Mouse (Mus musculus) kidney, adult 2 months (tissue): ENCODE data around the gene Sin3a. TPM values are rescaled to one million over a fixed set of nuclear protein-coding genes. Genes with fewer than 3 reads are reported as not detected.

Experiments used
- DNase-seq: peaks from one replicate; pipeline ENCODE4 v3.0.0; 2021
- H3K27ac ChIP-seq: fragments of 200-500 bp; 2 replicates; pipeline ENCODE4 v1.5.1; 2012; ENCODE audit warnings: low read depth, low read length, control low read depth, inconsistent platforms; ENCODE audit not compliant: insufficient read depth
- H3K27me3 ChIP-seq: fragments of 200-500 bp; replicated peaks from 2 replicates; pipeline ENCODE4 v1.6.1; 2012; ENCODE audit warnings: mild to moderate bottlenecking, moderate library complexity, low read length, inconsistent platforms; ENCODE audit not compliant: control insufficient read depth, insufficient read depth
- H3K36me3 ChIP-seq: fragments of 200-500 bp; 2 replicates; pipeline ENCODE4 v1.6.1; 2012; ENCODE audit warnings: mild to moderate bottlenecking, moderate library complexity, low read length, inconsistent platforms; ENCODE audit not compliant: control insufficient read depth, insufficient read depth
- H3K4me1 ChIP-seq: fragments of 200-500 bp; 2 replicates; pipeline ENCODE4 v1.6.1; 2011; ENCODE audit warnings: low read length; ENCODE audit not compliant: control insufficient read depth, insufficient read depth
- H3K4me3 ChIP-seq: fragments of 200-500 bp; 2 replicates; pipeline ENCODE4 v1.5.1; 2011; ENCODE audit warnings: mild to moderate bottlenecking, low read depth, low read length, control low read depth; ENCODE audit not compliant: insufficient read depth
- CTCF ChIP-seq: fragments of 200-500 bp; conservative IDR thresholded peaks from 2 replicates; pipeline ENCODE4 v1.5.1; 2011; ENCODE audit warnings: low read depth, mild to moderate bottlenecking, control low read depth, low read length, moderate library complexity, mixed read lengths; ENCODE audit not compliant: insufficient read depth, insufficient read length
- POLR2A ChIP-seq: fragments of 200-500 bp; IDR thresholded peaks from one replicate; pipeline ENCODE4 v1.6.1; 2011; ENCODE audit warnings: low read depth, low read length, control low read depth
- WGBS: fragments of 180-500 bp; shearing (Covaris S2); methylation state at CpG from one replicate; pipeline ENCODE4 v1.1.7; 2018; 5-methylcytosine and 5-hydroxymethylcytosine counted together
- polyA plus RNA-seq: library from polyadenylated mRNA; depleted of rRNA; stranded (reverse); fragments of >200 nt; gene quantifications from 2 replicates; pipeline ENCODE4 v1.2.3, GENCODE M21; 2012

The Sin3a gene
- polyA plus RNA-seq, 1 experiment = 70.1 TPM

DNA sequence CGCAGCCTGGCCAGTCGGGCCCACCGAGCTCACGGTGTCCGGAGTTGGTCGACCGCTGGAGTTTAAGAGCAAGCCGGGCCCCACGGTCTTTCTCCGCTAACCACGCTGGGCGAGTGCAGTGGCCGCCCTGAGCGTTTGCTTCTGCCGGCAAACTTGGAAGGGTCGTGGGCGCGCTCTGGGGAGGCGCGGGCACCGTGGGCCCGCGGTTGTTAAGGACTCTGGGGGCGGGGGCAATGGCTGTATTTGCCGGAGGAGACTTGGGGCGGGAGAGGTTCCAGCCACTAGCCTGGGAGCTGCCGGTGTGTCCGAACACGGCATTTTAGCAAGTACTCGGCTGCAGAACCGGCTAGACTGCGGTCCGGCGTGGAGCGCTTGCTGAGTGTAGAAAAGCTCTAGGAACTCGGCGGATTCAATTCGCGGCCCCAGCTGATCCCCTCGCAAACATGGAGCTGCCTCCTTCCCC is 717 bp downstream of the Sin3a start:
- TF ChIP-seq POLR2A (no peak), CTCF (no peak)
- no peaks in the 10 kb centered on the region for H3K27me3 ChIP-seq
- DNase-seq = no peak
- whole genome bisulfite sequencing = under 1% methylated on average over 40 of the region's 40 CpGs
- peak overlapping the region; percentile 98 for H3K4me3 ChIP-seq
- H3K4me1 ChIP-seq = peaks cover 25% of the 10 kb centered on the region
- peak overlapping the region; percentile 95 for H3K27ac ChIP-seq
- no peaks in the 10 kb centered on the region for H3K36me3 ChIP-seq

GRCm38 (mm10) chr9:57072989-57073789 is 1.3 kb downstream of the Sin3a start:
- Histone ChIP-seq H3K36me3 (no peaks in the 10 kb centered on the region), H3K4me3 (peak overlapping the region; percentile 98), H3K27ac (peak overlapping the region; percentile 95), H3K4me1 (peaks cover 23% of the 10 kb centered on the region), H3K27me3 (no peaks in the 10 kb centered on the region)
- under 1% methylated on average over 52 of the region's 54 CpGs for WGBS
- peak; percentile 100 for DNase-seq
- TF ChIP-seq CTCF (peak; percentile 41), POLR2A (peak; percentile 47)

DNA sequence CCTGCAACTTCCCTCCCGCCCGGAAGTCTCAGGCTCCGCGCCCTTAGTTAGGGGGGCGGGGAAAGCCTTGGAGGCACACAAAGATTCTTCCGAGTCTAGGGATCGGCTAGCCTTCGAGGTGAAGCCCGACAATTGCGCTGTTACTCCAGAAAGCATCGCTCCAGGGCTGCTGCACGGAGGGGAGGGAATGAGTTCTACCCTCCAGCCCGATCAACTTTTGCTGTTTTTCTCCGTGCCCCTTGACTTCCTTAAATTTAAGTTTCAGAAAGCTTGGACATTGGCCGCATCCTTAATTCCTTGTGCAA is 1.9 kb downstream of the Sin3a start:
- no peaks in the 10 kb centered on the region for H3K27me3 ChIP-seq
- H3K4me1 ChIP-seq = peaks cover 20% of the 10 kb centered on the region; the same call in 1 of the 2 replicates
- no peak for DNase-seq
- 0% methylated on average over 14 of the region's 15 CpGs for WGBS
- peak overlapping the region; percentile 84 for H3K27ac ChIP-seq
- H3K36me3 ChIP-seq = no peaks in the 10 kb centered on the region
- TF ChIP-seq POLR2A = peak; percentile 22
- no peak for TF ChIP-seq CTCF
- H3K4me3 ChIP-seq = peak overlapping the region; percentile 57

- no peaks in the 10 kb centered on the region for H3K36me3 ChIP-seq
- H3K4me3 ChIP-seq = peak overlapping the region; percentile 57
- DNase-seq = peak; percentile 48
- H3K4me1 ChIP-seq = peaks cover 20% of the 10 kb centered on the region; the same call in 1 of the 2 replicates
- WGBS = 2% methylated on average over 21 of the region's 21 CpGs
- H3K27me3 ChIP-seq = no peaks in the 10 kb centered on the region
- TF ChIP-seq CTCF (peak; percentile 45), POLR2A (no peak)
- peak overlapping the region; percentile 84 for H3K27ac ChIP-seq
These were observed 2.5 kb downstream of the Sin3a start for GRCm38 (mm10) chr9:57074171-57074821.

DNA sequence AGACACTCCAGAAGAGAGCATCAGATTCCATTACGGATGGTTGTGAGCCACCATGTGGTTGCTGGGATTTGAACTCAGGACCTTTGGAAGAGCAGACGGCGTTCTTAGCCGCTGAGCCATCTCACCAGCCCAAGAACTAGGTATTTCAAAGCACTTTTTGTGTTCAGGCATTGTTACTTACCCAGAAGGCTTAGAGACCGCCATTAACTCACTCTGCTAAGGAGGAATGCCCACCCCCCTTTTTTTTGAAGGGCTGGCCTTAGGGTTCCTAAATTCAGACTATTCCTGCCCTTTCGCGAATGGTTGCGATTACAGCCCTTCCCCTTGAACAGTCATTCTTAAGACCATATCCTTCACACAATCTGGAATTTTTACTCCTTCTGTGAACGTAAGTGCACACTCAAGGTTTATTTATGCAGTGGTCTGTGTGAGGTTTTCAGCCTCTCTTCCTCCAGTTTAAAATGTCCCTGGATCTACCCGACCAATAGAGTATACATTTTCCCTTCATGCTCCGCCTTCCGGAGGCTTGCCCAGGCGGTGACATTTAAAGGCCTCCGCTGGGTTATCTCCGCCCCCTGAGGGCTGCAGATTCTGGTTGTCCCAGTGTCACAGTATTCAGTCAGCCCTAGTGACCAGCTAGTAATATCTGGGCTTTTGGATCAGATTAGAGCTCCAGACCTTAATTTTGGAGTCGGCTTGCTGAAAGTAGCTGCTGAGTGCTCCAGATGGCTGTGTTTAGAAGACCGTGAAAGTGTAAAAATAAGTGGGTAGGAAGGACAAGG is 3.2 kb downstream of the Sin3a start:
- Histone ChIP-seq H3K4me3 (peak overlapping the region; percentile 46), H3K27me3 (no peaks in the 10 kb centered on the region), H3K27ac (peak overlapping the region; percentile 84), H3K36me3 (no peaks in the 10 kb centered on the region), H3K4me1 (peaks cover 17% of the 10 kb centered on the region; the same call in 1 of the 2 replicates)
- DNase-seq = peak; percentile 86
- TF ChIP-seq CTCF (no peak), POLR2A (no peak)
- WGBS = 4% methylated on average over 17 of the region's 17 CpGs

- under 1% methylated on average over 43 of the region's 43 CpGs for WGBS
- peak; percentile 99 for DNase-seq
- Histone ChIP-seq H3K36me3 (no peaks in the 10 kb centered on the region), H3K27ac (peak overlapping the region; percentile 84), H3K4me1 (peaks cover 9% of the 10 kb centered on the region; the same call in 1 of the 2 replicates), H3K27me3 (no peaks in the 10 kb centered on the region), H3K4me3 (peak overlapping the region; percentile 89)
- TF ChIP-seq POLR2A (no peak), CTCF (no peak)
These were observed 4.0 kb downstream of the Sin3a start for GRCm38 (mm10) chr9:57075681-57076381.
